Mouse (Mus musculus): ENCODE results near the gene Srgap2.
"Not testable (repeated sequence)": the region's sequence is repeated elsewhere in the genome, so short reads cannot be mapped to it uniquely, and the experiment has no call there.

Gene Srgap2

DNA sequence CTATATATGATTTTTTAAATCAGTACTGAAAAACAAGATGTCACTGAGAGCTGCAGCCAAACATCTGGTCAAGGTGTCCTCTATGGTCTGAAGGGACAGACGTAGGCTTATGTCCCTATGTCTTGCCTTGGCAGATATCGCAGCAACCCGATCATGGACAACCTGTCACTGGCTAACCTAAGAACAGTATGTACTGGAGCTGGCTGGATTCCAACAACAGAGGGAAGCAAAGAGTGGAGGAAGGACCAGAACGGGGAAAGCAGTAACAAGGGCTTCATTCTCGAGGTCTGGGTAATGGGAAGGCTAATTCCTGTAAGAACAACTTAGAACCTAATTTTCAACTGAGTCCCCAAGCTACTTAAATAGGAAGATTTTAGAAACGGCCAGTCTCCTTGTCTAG is 238.2 kb downstream of the Srgap2 start:
- DNase-seq (ENCODE audit: low read depth) = no peak

GRCm38 (mm10) chr1:131287267-131287666 is 239.9 kb downstream of the Srgap2 start:
- DNase-seq (ENCODE audit: low read depth) = no peak

GRCm38 (mm10) chr1:131286803-131287202 is 240.3 kb downstream of the Srgap2 start:
- DNase-seq (ENCODE audit: low read depth) = no peak

DNA sequence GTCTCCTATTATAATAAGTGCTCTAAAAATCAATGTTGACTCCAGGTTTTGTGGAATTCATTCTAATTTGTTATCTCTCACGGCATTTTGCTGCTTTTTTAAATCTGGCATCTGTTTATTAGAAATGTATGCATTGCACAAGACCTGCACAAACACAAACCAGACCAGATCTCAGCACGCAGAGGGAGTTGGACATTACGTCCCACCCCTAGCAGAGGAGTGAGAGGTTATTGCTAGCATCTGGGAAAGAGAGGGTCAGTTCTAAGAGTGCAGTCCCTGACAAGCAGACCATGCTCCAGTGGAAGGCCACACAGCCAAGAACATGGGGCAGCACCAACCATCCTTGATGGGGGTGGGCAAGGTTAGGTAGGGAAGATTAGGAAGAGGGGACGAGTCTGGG is 242.5 kb downstream of the Srgap2 start:
- no peak for DNase-seq (ENCODE audit: low read depth)

GRCm38 (mm10) chr1:131284167-131284566 is 243.0 kb downstream of the Srgap2 start:
- no peak for DNase-seq (ENCODE audit: low read depth)

DNA sequence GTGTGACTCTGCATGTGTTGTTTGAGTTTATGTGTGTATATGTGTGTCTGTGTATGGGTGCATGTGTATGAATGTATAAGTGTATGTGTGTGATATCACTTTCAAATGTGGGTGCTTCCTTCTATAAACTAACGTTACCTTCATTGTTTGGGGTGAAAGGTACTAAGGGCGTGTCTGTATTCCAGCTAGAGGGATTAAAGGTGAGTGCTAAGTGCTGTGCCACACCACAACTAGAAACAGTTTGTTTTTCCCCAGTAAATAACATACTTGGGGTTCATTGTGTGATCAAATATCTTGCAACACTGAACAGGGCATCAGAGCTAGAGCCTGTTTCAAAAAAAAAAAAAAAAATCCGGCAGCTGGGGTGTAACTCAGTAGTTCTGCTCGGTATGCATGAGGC is 245.4 kb downstream of the Srgap2 start:
- DNase-seq (ENCODE audit: low read depth) = no peak

DNA sequence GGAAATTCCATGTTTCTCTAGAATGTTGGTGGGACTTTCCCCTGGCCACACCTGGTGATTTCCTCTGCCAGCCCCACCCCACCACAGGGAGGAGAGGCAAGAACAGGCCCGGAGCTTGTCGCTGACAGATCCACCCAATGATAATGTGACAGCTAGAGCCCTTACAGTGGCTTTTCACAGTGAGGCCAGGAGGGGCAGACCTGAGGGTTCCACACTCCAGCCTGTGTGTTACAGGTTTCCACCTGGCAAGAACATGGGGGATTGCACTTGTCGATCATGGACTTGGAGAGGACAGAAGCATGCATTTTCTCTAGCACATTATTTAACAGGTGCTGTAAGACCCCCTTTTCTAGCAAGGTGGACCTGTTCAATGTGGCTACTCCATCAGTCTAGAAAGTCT is 246.9 kb downstream of the Srgap2 start:
- DNase-seq (ENCODE audit: low read depth) = peak; percentile 84

DNA sequence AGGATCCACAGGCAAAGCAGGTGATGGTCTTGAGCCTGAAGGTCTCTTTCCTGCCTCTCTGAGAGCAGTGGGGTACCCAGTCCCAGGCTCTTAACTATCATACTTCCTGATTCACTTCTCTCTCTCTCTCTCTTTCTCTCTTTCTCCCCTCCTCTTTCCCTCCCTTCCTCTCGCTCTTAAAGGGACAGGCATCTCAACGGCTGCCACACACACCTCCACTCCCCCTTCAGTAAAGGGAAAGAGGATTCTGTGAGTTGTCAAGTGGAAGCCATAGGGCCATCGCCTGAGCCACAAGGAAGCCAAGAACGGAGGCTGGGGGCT is 247.7 kb downstream of the Srgap2 start, which contains the start of gene Ikbke:
Gene Ikbke, minus strand, starts transcription at position 151 of the 321 bp plus-strand sequence.
- peak; percentile 75 for DNase-seq (ENCODE audit: low read depth)

DNA sequence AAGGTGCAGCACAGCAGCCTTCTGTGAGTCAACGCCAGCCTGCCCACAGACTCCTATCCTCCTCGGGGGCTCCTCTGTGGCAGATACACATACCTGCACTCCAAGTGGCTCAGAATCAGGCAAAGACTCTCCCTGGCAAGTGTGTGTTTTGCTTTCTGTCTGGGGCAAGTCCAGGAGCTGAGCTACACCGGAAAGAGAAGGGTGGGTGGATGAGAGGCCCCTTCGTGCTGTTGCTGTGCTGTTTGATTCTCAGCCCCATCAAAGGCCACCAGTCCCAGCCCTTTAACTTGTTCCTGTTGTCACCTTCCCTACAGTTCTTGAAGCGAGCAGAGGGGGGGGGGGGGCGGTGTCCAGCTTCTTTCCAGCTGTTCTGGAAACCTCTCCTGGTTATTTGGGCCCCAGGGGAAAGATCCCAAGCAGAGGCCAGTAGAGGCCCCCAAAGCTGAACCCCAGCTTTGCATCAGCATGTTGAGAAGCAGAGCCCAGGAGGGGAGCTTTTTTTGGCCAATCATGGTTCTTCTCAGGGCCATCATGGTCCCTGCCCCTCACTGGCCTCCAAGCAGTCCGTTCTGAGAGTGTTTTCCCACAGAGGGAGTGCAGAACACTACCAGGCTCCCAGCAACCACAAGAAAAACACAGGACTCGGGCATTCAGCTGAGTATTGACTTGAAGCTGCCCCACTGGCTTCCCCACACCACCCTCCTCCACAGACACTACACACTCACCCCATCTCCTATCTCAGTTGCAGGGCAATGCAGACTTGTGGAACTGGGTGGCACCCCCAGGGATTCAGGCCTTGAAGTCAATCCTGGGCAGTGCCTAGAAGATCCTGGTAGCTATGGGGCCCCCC is 248.3 kb downstream of the Srgap2 start:
- peak; percentile 64 for DNase-seq (ENCODE audit: low read depth)

GRCm38 (mm10) chr1:131276831-131277230 is 250.3 kb downstream of the Srgap2 start:
- no peak for DNase-seq (ENCODE audit: low read depth)

- no peak for DNase-seq (ENCODE audit: low read depth)
Measured at GRCm38 (mm10) chr1:131275577-131275976, 251.6 kb downstream of the Srgap2 start.

DNA sequence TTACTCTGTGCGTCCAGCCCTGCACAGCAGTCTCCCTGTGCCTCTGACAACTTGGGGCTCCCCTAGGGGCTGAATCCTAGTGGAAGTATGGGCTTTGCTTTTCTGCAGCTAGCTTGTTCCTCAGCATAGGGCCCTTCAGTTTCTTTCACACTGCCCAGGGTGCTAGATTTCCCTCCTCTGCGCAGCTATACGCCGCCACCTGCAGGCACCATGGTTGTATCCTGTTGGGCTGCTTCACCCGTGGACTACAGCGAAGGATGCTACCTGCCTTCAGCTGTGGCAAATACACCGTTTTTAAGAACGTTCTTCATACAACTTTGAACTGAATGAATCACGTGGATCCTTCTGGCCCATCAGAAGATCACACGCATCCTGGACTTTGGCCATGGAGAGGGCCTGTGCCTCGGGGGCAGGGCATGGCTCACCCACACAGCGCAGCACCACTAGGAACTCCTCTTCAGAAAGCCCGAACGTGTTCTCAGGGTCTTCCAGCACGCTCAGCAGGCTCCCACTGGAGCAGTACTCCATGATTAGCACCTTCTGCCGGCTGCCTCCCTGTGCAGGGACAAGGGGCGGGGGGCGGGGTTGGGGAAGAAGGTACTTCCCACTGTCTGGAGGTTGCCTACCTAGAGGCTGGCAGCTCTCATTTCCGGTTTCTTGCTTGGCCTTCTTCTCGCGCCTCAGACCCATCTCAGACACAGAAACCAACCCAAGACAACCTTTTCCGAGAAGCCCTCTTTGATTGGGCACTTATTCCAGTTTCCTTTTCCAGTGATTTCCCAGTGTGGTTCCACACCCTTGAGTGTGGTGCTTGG is 252.2 kb downstream of the Srgap2 start:
- DNase-seq (ENCODE audit: low read depth) = no peak

- DNase-seq (ENCODE audit: low read depth) = peak; percentile 88
Measured at GRCm38 (mm10) chr1:131269797-131270578, 257.2 kb downstream of the Srgap2 start.

DNA sequence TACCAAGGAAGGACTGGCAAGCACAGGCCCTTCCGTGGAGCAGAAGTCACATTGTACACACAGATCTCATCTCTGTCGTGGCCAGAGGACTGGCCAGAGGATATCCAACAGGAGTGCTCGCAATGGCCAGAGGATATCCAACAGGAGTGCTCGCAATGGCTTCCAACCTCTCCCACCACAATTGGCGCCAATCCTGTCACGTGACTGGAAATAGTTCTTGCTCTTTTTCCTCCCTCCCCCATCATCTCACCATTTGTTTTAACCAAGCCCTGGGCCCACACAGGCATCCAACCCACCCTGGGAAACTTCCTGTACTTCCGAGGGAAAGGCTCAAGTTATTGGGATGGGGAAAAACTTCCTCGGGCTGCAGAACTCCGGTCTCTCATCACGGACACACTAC is 258.4 kb downstream of the Srgap2 start:
- no peak for DNase-seq (ENCODE audit: low read depth)

DNA sequence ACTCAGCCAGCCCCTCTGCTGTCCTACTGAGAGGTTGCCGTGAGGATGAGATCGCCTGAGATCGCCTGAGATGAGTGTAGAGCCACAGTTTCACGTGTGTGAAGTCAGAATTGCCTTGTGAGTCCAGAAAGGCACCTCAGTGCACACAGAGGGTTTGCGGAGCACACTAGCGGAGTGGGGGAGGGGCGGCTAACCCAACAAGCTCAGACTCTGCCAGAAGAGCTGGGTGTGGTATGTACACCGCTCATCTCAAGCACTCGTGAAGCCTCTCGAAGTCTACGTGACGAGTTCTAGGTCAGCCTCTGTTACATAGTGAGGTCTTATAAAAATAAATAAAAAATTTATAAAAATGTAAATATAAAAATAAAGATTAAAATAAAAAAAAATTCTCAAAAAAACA is 263.2 kb downstream of the Srgap2 start:
- DNase-seq (ENCODE audit: low read depth) = no peak

- peak; percentile 82 for DNase-seq (ENCODE audit: low read depth)
Measured at GRCm38 (mm10) chr1:131260309-131260656, 266.9 kb downstream of the Srgap2 start.

DNA sequence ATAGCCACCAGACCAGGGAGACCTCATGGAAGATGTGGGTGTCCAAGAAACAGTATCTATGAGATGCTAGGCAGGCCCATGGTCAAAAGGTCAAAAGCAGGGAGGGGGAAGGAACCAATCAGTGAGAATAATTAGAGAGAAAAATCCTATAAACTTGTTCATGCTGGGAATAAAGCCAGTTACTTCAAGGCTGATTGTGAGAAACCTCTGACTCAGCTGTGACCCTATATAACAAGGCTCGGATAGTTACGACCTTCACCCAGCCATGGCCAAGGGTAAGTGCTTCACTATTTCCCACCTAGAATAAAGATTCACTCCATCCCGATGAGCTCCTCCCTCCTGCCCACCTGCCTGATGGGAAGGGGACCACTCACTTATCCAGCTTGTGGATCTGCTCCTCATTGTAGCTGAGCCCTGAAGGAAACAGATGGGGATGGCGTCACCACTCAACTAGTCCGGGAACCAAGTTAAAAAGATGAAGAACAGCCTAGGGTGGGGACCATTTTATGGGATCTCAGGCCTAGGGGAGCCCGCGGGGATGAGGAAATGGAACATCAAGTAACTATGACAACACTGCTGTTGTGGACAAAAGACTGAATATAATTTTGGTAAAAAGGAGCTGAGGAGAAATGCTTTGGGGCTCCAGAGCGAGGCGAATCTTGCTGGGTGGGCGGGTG is 267.4 kb downstream of the Srgap2 start:
- no peak for DNase-seq (ENCODE audit: low read depth)

- DNase-seq (ENCODE audit: low read depth) = no peak
Measured at GRCm38 (mm10) chr1:131257288-131257687, 269.9 kb downstream of the Srgap2 start.

GRCm38 (mm10) chr1:131252516-131253250 is 274.5 kb downstream of the Srgap2 start:
- DNase-seq (ENCODE audit: low read depth) = not testable (repeated sequence)

GRCm38 (mm10) chr1:131246433-131247395 is 280.4 kb downstream of the Srgap2 start:
- DNase-seq (ENCODE audit: low read depth) = peak; percentile 73

Measured in induced T-regulatory cell, adult 2 months (primary cell).